Mouse (Mus musculus) central nervous system, embryonic 18 days (tissue): Measurements from ENCODE around the gene 9030612E09Rik. TPM values are rescaled to one million over a fixed set of nuclear protein-coding genes. Genes with fewer than 3 reads are reported as not detected.

Experiments used
- polyA plus RNA-seq: library from polyadenylated mRNA; depleted of rRNA; stranded (reverse); fragments of >200 nt; gene quantifications from 2 replicates; pipeline ENCODE4 v1.2.3, GENCODE M21; 2012; rRNA removed

The 9030612E09Rik gene
- polyA plus RNA-seq: 1.9 and 2.1 TPM in 2 replicates

DNA sequence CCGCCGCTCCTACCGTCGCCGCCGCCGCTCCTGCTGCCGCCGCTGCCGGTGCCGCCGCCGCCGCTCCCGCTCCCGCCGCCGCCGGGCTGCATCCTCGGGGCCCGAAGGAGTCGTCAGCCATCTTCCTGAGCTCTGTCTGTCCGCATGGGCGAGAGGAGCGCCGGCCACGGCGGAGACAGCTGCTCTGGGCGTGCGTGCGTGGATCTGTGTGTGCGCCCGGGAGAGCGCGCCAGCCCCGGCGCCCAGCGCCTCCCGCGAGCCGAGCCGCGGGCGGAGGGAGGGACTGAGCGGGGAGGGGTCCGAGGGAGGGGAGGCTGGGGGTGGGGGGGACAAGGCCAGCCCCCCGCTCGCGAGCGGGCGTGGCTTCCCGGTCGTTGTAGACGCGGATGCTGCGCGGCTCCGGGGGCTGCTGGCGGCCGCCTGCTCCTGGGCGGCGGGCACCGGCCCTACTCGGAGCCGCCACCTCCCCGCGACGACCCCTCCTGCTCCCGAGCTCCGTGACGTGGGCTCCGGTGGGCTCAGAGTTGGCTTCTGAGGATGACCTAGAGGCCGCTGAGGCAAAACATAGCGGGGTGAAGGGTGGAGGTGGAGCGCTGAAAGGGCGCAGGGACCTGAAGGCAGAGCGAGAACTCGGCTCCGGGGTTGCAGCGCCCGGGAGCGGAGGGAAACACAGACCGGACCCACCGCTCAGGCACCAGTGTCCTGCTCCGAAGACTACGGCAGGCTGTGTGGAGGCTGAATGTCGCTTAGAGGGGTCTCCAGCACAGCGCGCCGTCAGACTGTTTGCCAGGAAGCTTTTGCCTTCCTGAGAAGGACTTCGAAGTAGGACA, at the start of gene 9030612E09Rik, which contains the start of gene Sobp:
Gene 9030612E09Rik (plus strand): TSS at position 379 of the 830 bp plus-strand sequence.
Gene Sobp (minus strand): TSS at position 205 of the 830 bp plus-strand sequence.

GRCm38 (mm10) chr10:43220910-43221625, 46.6 kb downstream of the 9030612E09Rik start, which contains the start of gene Pdss2:
TSS of gene Pdss2 (plus strand) at chr10:43221486.

Other genes starting within 250 kb of the 9030612E09Rik start
- 19.2 and 23.3 TPM in 2 replicates for gene Sobp, start 174 bp upstream of the 9030612E09Rik start, polyA plus RNA-seq
- gene Pdss2, start 46.8 kb downstream of the 9030612E09Rik start, polyA plus RNA-seq: 12.5 and 13.2 TPM in 2 replicates